Mouse (Mus musculus) layer of hippocampus, adult 9-11 months (tissue): ENCODE results near the gene Ryr2.
"Not testable (repeated sequence)": the region's sequence is repeated elsewhere in the genome, so short reads cannot be mapped to it uniquely, and the experiment has no call there.

Source experiments
- DNase-seq: peaks from one replicate; pipeline ENCODE4 v3.0.0; 2022

Ryr2 gene

DNA sequence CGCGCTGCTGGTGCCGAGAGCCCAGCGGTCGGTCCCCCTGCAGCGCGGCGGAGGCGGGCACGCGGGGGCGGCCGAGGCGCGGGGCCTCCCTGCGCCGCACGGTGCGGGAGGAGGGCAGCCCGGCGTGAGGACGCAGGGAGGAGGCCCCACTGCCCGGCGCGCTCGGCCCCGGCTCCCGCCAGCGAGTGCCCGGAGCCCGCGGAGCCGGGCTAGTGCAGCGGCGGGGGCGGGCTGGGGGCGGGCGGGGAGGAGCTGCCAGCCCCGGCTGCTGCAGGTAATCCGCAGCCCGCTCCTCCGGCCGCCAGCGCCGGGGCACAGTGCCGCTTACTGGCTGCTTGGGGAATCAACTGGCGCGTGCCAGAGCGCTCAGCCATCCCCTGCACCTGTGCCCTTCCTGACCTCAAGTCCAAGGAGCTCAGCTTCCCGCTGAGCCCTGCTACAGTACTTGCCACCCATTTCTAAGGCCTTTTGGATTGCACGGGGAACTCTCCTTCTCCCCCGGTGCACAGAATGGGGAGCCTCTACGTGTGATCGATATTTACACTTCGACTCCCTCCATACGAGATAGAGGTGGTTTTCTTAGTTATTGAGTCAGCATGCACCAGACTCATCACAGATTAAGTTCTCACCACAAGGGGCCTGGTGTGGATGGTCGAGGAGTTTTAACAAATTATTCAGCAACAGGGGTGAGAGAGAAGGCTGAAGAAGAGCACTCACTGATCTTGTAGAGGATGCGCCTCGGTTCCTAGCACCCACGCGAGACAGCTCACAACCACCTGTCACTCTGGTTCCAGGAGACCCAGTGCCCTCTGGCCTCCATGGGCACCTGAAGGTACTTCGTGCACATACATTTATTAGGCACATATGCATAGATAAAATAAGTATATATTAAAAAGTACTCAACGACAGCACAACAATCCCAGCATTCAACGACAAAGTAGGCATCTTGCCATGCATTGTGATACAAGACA, at the start of gene Ryr2:
Gene Ryr2, minus strand, starts transcription at position 284 of the 971 bp plus-strand sequence.
- peak; percentile 66 for DNase-seq

GRCm38 (mm10) chr13:12153922-12154321, 47.2 kb upstream of the Ryr2 start:
- DNase-seq = no peak

DNA sequence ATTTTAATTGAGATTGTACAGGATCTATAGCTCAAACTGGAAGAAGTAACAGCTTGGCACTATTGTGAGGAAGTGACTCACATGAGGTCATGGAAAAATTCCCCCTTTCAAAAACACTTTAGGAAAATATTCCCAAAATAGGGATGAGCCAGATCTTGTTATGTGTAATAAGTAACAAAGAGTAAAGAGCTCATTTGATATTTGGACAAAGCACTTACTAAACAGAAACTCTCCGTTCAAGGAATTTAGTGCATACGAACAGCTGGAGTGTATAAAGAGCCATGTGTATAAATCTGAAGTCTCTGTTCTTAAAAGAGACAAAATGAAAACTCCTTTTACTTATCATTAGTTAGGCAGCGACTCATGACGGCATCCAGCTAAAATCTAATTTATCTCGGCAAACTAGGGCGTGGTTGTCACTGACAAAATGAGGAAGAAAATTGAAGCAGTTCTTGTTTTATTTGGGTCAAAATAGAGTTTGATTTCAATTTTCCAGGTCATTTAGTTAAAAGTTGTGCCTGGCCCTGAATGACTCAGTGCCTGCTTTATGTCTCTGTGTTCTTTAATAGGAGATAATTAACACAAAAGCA, 40.3 kb upstream of the Ryr2 start:
- DNase-seq = no peak

GRCm38 (mm10) chr13:12146402-12146801, 39.7 kb upstream of the Ryr2 start:
- no peak for DNase-seq

DNA sequence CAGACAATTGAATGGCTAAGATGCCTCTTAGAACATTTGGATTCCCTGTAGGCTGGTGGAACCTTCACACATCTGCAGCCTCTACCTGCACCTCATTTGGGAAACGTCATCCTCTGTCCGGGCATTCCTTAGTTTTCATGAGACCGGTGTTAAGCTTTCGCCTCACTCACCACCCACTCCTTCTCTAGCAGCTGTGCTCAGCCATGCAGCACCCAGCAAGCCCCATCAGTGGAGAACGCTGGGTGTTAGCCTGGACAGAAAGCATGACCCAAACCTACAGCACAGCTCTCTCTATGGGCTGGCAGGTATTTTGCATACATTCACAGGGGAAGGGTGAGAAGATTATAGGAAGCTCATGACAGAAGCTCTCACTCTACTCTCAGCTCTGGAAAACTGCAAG, 36.6 kb upstream of the Ryr2 start:
- no peak for DNase-seq

DNA sequence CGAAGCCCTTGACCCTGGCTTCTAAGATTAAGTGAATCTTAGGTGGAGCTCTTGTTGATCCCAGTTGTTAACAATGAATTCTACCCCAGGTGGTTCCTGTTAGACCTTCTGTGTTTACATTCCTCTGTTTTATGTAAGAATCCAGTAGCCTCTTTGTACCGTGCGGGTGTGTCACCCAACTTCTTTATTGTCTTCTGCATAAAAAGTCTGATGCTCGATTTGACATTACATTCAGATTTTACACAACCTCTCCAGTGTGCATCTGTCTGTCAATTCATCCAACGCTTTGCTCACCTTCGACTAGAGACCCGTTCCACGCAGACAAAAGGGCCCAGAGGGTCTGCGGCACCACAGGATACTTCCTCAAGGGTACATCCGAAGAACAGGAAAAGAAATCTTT, 29.7 kb upstream of the Ryr2 start:
- not testable (repeated sequence) for DNase-seq

DNA sequence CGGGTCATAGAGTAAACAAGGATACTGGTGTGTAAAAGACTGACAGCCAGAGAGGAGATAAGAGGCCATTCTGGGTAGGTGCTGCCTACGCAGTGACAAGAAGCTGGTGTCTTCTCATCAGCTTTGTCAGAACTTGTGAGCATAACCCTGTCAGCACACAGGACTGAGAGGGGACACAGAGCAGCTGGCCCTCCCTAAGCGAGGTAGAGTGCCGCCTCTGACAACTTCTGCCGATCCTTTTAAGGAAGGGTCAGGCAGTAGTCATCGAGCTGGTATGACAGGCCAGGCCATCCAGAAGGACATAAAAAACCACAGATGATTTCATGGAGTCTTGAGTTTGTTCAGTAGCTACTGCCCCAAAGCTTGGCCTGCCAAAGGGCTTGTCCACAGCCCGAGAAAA, 26.8 kb upstream of the Ryr2 start:
- no peak for DNase-seq

DNA sequence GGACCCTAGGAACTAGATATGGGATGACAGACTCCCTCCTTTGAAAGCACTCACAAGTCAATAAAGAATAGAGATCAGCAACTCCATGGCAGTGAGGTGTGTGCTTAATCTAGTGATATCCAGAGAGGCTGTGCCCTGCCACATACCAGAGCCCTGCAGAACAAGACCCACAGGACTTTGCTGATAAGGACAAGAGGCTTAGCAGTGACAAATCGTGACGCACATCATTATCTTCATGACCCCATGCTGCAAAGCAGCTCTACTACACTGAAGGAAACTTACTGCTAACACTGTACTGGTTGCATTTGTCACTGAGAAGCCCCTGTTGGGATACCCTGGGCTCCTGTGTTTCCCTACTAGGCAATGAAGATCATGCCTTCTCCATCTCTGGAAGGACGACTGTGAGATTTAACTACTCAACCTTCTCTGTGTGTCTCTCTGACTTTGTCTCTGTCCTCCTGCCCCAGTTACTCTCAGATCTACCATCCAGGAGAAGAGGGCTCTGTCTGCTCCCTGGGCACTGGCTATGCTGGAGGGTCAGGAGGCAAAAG, 25.5 kb upstream of the Ryr2 start:
- no peak for DNase-seq

- no peak for DNase-seq
These were observed 22.4 kb upstream of the Ryr2 start for GRCm38 (mm10) chr13:12129121-12129520.

GRCm38 (mm10) chr13:12126099-12126498, 19.4 kb upstream of the Ryr2 start:
- no peak for DNase-seq

- DNase-seq = peak; percentile 43
These were observed 18.3 kb upstream of the Ryr2 start for GRCm38 (mm10) chr13:12124940-12125540.

- DNase-seq = no peak
These were observed 8.8 kb upstream of the Ryr2 start for GRCm38 (mm10) chr13:12115551-12115950.

GRCm38 (mm10) chr13:12114816-12115215, 8.1 kb upstream of the Ryr2 start:
- DNase-seq = no peak

DNA sequence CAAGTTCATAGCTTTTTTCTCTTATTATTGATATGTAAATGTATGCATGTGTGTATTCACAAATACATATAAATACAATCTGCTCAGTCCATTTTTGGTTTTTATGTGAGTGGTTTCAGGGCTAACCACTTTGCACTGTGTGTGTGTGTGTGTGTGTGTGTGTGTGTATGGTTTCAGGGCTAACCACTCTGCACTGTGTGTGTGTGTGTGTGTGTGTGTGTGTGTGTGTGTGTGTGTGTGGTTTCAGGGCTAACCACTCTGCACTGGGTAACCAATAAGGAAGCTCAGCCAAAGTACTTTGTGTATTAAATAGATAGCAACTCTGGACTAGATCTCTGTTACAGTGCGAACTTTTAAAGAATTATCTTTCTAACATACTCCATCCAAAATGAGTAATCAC, 2.2 kb upstream of the Ryr2 start:
- DNase-seq = no peak

DNA sequence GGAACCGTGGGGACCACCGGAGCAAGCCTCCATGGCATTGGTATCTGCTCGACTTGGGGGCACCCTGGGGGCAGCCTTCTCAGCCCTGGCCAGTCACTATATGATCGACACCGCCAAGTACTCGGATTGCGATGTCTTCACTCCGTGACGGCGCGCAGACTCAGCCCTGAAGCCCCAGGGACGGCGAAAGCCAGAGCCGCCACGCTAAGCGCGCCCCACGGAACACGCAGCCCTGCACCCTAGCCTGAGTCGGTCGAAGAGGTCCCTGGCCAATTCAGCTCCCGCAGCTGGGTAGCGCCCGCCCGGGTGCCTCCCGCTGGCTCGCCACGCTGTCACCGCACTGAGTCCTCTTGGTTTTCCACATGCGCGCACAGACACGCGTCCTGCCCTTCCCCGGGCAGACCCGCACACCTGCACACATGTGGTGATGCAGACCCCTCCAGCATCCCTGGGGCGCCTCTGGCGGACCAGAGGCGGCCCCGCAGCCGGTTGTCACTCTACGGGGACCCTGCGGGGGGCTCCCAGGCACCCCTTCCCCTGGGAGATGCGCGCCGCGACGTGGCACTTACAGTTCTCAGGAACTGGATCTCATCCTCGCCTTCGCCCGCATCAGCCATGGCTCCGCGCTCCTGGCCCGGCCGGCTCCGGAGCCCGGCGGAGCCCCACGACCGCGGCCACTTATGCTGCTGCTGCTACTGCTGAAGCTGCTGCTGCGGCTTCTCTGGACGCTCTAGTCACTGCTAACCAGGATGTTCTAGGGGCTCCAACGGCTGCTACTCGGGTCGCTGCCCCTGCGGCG, 716 bp downstream of the Ryr2 start:
- no peak for DNase-seq

- no peak for DNase-seq
These were observed 1.4 kb downstream of the Ryr2 start for GRCm38 (mm10) chr13:12105231-12105829.

DNA sequence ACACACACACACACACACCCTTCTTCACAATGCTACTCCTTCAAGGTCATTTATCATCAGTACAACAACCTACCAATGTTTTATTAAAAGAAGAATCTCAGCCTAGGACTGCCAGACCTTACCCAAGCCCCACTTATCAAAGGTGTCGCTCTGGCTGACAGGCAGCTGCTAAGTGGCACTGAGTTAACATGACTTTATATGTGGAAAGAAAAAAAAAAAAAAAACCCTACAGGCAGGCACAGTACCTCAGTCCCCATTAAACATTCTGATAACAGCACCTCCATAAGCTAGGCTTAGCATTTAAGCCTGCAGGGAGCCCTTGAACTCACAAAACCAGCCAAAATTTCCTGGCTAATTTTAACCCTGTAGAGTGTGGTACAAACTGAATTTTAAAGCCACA, 2.4 kb downstream of the Ryr2 start:
- DNase-seq = no peak

DNA sequence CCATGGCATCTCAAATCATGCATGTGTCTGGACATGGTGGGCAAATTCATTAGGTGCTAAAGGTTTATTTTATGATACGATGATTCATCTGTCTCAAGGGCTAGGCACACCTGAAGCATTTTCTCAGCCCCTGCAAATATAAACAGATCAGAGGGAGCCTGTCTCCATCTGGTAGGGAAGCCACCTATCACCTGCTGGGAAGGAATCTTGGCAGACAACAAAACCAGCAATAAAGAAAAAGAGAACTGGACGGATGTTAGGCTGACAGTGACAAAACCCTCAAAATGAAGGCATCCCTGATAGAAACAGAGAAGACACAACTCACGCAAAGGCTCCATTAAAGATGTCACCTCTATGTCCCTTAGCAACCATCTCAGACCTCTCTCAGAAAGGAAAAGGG, 3.7 kb downstream of the Ryr2 start:
- DNase-seq = no peak

DNA sequence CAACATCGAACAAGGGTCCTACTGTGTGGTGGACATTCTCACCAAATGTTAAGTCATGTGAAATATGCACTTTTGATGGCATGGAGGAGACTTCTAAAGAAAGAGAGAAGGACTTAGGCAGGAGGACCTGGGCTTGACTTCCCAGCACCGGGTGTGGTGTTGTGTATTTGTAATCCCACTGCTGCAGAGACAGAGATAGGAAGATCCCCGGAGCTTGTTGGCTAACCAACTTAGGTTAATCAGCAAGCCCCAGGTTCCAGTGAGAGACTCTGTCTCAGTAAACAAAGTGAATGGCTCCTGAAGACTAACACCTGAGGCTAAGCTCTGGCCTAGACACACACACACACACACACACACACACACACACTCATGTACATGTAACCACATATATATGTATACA, 7.3 kb downstream of the Ryr2 start:
- no peak for DNase-seq

- DNase-seq = no peak
These were observed 7.8 kb downstream of the Ryr2 start for GRCm38 (mm10) chr13:12098981-12099380.

- no peak for DNase-seq
These were observed 10.3 kb downstream of the Ryr2 start for GRCm38 (mm10) chr13:12096382-12096932.

- DNase-seq = no peak
These were observed 12.2 kb downstream of the Ryr2 start for GRCm38 (mm10) chr13:12094569-12094968.
